Mouse (Mus musculus): Measurements from ENCODE around the gene Nelfb. TPM values are rescaled to one million over a fixed set of nuclear protein-coding genes. Genes with fewer than 3 reads are reported as not detected.
A peak's percentile ranks its signal among the peaks of the same experiment; 100 is the strongest.
"Not testable (repeated sequence)": the region's sequence is repeated elsewhere in the genome, so short reads cannot be mapped to it uniquely, and the experiment has no call there.

Gene Nelfb
- total RNA-seq (2014; fragmentation: Nextera tagmentation) (50.8 and 67.6 TPM in 2 replicates), total RNA-seq (2017) (26.4 and 28.2 TPM in 2 replicates)

DNA sequence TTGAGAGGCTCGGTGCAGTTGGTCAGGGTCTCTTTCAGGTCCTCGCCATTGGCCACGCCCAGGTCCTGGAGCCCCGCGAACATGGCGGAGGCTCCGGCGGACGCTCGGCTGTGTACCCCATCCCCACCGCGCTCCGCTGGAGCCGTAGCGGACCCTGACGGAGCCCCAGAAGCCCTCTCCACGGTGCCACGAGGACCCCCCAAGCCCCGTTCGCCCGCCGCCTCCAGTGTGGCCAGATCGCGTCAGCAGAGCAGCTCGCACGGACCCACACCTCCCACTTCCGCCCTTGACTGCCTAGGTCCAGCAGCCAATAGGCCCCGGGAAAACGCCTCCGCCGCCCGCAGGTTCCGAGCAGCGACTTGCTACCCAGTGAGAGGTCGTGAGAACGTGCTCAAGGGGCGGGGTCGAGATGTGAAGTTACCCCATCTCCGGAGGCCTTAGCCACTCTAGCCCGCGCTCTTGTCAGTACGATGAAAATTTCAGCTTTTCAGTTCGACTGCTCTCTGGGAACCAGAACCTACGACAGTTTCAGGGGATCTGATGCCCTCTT is at the start of gene Nelfb:
TSS of gene Nelfb (minus strand) at position 369 of the 550 bp plus-strand sequence.
- peak; percentile 96 for ATAC-seq (replicated peaks; ENCODE audit: low FRiP score, low TSS enrichment, poor library complexity, severe bottlenecking)

DNA sequence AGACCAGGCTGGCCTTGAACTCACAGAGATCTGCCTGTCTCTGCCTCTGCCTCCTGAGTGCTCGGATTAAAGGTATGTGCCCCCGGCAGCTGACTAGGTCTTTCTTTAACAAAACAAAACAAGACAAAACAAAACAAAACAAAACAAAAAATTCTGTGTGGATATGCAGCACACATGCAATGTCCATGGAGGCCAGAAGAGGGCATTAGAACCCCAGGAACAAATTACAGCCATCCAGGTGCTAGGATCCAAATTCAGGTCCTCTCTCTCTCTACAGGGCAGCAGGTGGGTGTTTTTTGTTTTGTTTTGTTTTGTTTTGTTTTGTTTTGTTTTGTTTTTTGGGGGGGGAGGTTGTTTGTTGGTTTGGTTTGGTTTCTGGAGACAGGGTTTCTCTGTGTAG is 47.6 kb upstream of the Nelfb start:
- no peak for ATAC-seq (replicated peaks; ENCODE audit: low FRiP score, low TSS enrichment, poor library complexity, severe bottlenecking)

DNA sequence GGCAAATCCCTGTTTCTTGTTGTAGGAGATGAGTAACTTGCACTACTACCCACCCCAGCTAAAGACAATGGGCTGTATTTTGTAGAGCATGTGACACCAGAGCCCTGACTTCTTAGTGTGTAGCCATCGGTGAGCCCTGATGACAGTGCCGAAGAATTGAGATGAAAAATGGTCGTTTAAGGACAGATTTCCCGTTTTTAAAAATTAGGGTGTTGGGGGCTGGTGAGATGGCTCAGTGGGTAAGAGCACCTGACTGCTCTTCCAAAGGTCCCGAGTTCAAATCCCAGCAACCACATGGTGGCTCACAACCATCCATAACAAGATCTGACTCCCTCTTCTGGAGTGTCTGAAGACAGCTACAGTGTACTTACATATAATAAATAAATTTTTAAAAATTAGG is 46.0 kb upstream of the Nelfb start:
- ATAC-seq (replicated peaks; ENCODE audit: low FRiP score, low TSS enrichment, poor library complexity, severe bottlenecking), result not testable (repeated sequence)

DNA sequence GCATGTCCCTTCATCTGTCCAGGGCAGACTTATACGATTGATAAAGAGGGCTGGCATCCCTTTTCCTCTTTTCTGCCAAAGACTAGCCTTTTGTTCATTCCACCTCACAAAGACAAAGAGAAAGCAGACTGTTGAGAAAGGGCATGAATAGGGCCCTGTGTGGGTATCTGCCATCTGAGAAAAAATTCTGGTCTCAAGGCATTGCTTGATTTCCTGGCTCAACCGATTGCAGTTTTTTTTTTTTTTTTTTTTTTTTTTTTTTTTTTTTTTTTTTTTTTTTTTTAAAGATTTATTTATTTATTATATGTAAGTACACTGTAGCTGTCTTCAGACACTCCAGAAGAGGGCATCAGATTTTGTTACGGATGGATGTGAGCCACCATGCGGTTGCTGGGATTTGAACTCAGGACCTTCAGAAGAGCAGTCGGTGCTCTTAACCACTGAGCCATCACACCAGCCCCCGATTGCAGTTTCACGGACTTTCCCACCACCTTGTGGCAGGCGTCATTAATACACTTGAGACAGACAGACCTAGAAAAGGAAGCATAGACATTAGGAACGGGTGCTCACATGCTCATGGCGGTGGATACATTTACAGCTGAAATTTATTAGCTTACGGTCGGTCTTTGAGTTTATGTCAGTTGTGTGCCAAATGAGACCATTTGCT is 45.3 kb upstream of the Nelfb start:
- ATAC-seq (replicated peaks; ENCODE audit: low FRiP score, low TSS enrichment, poor library complexity, severe bottlenecking), result peak; percentile 62

DNA sequence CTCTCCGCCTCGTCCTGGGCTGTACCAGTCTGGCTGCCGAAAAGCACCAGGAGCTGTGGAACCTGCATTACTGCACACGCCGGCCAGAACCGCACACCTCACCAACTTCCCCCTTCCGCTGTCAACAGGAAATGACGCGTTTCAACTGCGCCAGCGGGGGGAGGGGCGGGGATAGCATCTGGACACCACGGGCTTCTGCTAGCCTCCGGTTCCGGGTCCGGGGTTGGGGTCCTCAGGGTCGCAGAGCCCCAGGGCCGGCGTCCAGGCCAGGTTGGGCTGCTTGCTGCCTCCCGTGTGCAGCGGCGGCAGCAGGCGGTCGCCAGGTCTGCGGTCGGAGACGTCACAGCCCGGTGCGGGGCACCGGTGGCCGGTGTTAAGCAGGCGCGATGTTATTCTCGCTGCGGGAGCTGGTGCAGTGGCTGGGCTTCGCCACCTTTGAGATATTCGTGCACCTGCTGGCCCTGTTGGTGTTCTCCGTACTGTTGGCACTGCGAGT is 44.0 kb upstream of the Nelfb start, which contains the start of gene Tmem203:
TSS of gene Tmem203 (plus strand) at position 156 of the 496 bp plus-strand sequence.
- peak; percentile 82 for ATAC-seq (replicated peaks; ENCODE audit: low FRiP score, low TSS enrichment, poor library complexity, severe bottlenecking)

DNA sequence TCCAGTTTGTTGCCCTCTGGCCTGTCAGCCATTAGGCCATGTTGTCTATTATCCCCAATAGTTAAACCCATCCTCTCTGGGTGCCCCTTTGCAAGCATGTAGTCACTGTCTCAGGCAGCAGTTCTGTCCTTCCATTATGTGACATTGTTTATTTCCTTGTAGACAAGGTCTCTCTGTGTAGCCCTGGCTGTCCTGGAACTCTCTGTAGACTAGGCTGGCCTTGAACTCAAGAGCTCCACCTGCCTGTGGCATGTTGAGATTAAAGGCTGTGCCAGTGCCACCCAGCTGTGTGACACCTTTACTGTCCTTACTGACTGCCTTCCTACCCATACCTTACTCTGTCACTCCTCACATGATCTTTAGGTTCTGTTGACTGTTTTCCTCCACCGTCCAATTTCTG is 41.0 kb upstream of the Nelfb start:
- ATAC-seq (replicated peaks; ENCODE audit: low FRiP score, low TSS enrichment, poor library complexity, severe bottlenecking), result no peak

DNA sequence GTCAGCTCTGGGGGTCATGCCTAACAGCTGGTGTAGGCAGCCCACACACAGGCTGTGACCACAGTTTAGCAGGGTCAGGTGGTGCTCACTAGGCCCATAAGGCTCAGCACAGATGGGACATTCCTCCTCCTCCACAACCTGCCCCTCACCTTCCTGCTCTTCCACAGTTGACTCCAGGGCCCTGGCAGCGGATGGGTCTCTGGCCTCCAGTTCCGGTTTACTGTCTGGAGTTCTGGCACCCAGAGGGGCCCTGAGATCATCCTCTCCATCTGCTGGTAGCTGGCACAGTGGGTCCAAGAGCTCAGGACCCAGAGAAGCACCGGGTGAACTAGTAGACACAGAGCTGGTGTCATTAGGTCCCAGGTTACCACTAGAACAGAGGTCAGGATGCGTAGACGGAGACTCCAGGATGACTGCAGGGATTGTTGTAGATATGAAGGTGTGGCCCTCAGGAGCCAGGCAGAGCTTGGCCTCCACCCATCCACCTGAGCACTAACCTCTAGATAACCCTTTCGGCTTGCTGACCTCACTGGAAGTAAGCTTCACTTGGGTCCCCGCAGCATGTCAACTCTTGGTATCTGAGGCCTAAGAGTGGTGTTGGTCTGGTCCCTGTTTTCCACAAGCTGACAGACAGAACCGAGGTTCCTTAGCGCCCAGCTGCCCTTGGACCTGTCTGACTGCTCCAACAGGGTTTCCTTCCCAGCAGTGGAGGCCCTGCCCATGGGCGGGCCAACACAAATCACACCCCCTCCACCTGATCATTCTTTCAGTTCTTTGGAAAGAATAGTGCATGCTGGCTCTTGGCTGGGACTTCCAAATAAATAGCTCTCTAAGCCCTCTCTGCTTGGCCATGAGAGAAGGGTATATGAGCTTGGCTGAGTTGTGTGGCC is 35.1 kb upstream of the Nelfb start, which contains the start of gene AL732309.1:
TSS of gene AL732309.1 (minus strand) at position 681 of the 890 bp plus-strand sequence.
- no peak for ATAC-seq (replicated peaks; ENCODE audit: low FRiP score, low TSS enrichment, poor library complexity, severe bottlenecking)

DNA sequence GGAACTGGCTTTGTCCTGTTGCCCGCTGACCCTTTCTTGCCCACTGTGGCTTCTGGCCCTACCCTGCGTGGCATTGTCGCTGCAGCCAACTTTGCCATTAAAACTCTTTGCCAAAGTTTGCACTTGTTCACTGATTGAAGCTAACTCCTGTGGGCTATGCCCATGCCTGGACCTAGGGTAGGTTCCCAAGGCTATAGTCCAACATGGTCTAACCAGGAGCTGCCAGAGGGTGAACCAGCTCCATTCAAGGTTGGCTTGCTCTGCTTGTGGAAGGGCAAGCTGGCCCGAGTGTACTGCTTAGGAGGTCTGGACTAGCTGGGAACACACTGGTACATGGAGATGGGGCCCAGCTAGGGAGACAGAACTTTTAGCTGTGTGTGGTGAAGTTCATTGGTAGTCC is 32.9 kb upstream of the Nelfb start:
- ATAC-seq (replicated peaks; ENCODE audit: low FRiP score, low TSS enrichment, poor library complexity, severe bottlenecking), result no peak

DNA sequence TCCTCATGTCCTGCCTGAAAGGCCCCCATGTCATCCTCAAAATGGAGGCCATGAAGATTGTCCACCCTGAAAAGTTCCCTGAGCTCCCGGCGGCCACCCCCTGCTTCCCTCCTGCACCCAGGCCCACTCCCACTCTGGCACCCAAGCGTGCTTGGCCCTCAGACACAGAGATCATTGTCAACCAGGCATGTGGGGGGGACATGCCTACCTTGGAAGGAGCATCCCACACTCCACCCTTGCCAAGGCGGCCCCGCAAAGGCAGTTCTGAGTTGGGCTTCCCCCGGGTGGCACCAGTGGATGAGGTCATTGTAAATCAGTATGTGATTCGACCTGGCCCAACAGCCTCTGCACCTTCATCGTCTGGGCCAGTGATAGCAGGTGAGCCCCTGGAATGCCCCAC is 32.1 kb upstream of the Nelfb start:
- no peak for ATAC-seq (replicated peaks; ENCODE audit: low FRiP score, low TSS enrichment, poor library complexity, severe bottlenecking)

DNA sequence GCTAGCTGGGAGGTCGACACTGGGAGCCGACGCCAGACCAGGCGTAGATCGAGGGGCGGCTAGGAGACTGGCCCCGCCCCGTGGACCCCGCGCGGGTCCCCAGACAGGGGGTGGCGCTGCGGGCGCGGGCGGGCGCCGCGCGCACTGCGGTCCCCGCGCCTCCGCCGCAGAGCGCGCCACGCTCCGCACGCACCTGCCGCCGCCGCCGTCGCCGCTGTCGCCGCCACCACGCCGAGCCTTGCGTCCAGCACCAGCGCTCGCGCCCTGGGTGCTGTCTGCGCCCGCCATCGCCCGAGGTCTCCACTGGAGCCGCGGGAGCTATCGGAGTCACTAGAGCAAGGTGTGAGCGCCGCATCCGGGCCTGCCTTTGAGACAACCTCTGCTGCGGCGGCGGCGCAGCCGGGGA is 30.8 kb upstream of the Nelfb start, which contains the start of the genes Rnf208 and Cysrt1:
TSS of gene Rnf208 (plus strand) at position 155 of the 406 bp plus-strand sequence.
TSS of gene Cysrt1 (minus strand) at position 352 of the 406 bp plus-strand sequence.
- no peak for ATAC-seq (replicated peaks; ENCODE audit: low FRiP score, low TSS enrichment, poor library complexity, severe bottlenecking)

DNA sequence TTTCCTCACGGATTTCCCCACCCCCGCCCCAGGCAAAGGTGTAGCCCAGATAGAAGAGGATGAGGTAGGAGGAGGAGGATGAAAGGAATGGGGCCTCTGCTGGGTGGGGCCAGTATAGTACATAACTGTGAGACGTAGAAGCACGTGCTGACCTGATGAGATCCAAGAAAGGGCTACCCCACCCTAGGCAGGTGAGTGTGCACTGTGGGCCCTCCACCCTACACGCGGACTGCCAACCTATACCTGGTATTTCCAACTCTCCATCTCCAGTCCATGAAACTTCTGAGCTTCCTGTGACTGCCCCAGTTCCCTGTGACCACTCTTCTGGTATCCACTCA is 30.1 kb upstream of the Nelfb start:
- no peak for ATAC-seq (replicated peaks; ENCODE audit: low FRiP score, low TSS enrichment, poor library complexity, severe bottlenecking)

DNA sequence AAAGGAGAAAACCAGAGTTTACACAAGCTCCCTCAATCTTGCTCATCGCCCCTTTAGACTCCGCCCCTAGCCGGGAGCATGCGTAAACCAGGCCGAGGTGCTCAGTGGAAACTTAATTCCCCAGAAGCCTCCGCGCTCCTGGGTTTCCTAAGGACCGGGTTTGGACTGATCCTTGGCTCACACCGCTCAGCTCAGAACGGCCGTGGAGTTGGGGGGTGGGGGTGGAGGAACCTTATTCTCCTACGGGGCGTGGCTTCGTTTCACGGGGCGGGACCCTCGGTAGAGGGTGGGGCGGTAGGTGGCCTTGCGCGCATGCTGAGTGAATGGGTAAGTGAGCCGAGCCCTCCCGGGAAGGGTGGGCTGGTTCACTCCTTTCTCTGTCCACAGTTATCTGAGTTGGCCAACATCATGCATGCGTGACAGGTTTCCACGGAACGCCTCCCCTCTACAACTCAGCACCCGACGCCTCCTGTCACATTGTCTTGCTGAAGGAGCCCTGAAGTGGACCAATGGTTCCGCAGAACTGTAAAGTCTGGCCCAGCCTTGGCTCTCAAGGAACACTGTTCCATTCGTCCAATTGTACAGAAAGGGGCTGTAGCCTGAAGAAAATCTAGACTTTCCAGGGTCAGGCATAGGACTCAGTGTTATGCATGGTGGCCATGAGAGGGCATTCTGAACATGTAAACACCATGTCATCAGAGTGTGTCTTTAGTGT is 29.6 kb upstream of the Nelfb start:
- ATAC-seq (replicated peaks; ENCODE audit: low FRiP score, low TSS enrichment, poor library complexity, severe bottlenecking), result peak; percentile 74

DNA sequence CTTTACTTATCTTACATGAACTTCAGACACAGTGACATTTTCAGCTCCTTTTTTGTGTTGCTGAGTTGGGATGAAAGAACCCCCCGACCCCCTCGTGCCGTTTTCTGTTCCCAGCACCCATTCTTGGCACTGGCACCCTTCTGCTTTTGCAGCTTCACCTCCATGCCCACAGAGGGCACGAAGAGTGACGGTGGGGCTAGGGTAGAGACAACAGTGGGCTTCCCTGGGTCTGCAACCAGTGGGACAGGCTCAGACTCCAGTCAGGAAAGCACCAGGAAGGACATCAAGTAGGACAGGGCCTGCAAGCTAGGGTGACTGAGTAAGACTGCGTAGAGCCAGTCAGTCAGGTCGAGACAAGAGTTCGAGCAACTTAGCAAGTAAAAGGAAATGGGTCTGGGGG is 29.0 kb upstream of the Nelfb start:
- ATAC-seq (replicated peaks; ENCODE audit: low FRiP score, low TSS enrichment, poor library complexity, severe bottlenecking), result no peak

DNA sequence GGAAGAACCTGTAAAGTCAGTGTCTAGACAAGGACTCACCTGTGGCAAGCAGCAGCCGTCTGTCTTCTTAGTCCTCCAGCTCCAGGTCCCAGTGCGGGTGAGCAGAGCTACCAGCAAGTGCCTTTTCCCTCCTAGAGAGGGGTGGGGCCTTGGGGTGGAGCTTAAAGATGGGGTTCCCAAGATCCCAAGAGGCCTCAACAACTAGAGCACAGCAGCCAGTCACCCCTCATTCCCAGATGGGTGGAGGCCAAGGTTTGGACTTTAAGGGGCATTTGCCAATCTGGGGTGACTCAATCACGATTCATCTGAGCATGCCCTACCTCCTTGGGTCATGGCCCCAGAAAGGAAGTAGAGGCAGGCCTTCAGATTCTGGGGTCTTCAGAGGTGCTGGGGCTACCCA is 28.5 kb upstream of the Nelfb start:
- no peak for ATAC-seq (replicated peaks; ENCODE audit: low FRiP score, low TSS enrichment, poor library complexity, severe bottlenecking)

DNA sequence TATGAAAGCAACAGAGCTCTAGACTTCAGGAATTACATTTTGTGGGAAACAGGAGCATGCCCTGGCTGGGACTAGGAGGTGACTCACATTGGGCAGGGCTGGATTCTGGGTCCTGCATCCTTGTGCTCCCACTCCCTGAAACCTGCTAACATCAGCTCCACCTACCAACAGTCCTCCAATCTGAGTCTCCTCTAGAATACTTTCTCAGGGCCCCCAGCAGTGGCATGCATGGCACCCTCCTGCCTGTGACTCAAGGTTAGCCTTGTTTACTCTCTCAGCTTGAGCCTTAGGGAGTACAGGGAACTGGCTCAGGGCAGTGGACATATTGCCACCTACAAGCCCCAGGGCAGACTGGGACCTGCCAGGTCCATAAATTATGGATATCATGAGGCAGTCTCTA is 26.8 kb upstream of the Nelfb start:
- ATAC-seq (replicated peaks; ENCODE audit: low FRiP score, low TSS enrichment, poor library complexity, severe bottlenecking), result no peak

DNA sequence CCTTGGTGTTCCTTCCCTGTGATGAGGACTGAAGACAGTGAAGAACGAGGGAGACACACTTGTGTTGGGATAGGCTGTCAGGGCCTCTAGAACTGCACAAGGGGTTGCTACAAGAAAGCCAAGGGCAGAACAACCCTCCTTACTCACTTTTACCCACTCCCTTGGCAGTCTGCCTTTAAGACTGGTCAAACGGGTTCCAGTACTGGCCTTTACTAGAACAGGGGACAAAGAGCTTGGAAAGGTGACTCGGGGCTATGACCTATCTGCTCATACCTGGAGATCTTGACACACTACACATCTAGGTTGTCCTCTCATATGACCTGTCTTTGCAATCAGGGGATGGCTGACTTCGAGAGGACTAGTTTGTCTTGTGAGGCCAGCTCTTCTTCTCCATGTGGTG is 26.2 kb upstream of the Nelfb start:
- ATAC-seq (replicated peaks; ENCODE audit: low FRiP score, low TSS enrichment, poor library complexity, severe bottlenecking), result no peak

DNA sequence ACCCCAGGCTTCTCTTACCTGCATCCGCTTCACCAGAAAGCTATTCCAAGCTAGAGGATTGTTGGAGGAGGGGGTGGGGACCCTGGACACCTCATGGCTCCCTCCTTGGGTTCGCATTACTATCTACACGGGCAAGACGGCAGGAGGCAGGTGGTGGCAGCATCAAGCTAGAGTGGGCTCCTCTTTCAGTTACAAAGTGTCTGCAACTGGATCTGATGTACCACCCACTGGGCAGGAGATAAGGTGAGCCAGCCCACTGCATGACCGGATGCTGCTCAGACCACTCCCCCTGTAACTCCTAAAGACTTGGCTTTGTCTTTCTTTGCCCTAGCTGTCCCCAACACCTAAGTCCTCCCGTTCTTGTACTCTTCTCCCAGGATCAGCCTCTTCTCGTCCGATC is 25.3 kb upstream of the Nelfb start, which contains the start of gene Rnf224:
TSS of gene Rnf224 (minus strand) at position 174 of the 400 bp plus-strand sequence.
- ATAC-seq (replicated peaks; ENCODE audit: low FRiP score, low TSS enrichment, poor library complexity, severe bottlenecking), result no peak

DNA sequence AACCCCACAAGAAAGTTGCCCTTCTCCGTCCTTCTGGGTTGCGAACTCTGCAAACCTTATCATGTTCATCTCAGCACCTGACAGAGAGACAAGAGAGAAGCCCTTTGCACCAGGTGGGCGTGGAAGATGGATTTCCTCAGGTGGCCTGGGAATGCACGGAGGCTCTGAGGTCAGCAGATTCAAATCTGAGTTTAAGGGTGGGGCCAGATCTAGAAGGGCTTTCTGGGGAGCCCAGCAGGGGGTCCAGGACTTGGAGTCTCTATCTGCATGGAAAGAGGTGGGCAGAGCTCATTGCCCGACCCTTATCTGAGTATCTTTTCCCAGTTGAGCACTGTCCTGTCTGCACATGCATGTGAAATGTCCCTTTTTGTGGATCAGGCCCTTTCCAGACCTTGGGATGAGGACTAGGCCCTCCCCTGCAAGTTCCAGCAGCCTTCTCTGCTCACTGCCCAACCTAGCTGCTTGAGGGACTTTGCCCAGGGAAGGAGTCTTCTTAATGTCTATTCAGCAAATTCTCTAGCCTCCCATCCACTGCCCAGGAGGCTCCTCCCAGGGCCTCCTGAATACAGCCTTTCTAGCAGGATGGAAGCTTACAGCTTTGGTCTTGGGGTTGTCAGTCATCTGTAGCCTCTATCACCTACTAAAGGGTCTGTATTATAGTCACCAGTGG is 23.4 kb upstream of the Nelfb start:
- no peak for ATAC-seq (replicated peaks; ENCODE audit: low FRiP score, low TSS enrichment, poor library complexity, severe bottlenecking)

DNA sequence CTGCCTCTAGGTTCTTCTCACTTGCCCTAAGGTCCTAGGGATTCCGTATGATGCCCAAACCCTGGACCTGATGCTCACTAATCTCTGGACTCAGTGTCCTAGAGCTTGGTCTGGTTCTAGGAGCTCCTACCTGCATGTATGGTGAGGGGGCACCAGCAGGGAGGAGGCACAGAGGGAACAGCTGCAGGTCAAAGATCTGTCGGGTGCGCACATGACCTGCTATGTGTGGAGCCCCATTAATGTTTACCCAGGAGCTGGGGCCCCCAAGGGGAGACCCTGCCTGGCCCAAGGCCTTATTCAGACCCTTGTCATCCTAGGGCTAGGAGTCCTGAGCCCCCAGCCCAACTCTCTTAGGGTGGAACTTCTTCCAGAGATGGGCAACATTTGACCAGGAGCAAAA is 22.8 kb upstream of the Nelfb start, which contains the start of gene Slc34a3:
TSS of gene Slc34a3 (minus strand) at position 315 of the 400 bp plus-strand sequence.
- no peak for ATAC-seq (replicated peaks; ENCODE audit: low FRiP score, low TSS enrichment, poor library complexity, severe bottlenecking)
